Mouse (Mus musculus) G1E (cell line): ENCODE measurements around the gene Ube2k.

Experiments
- CTCF ChIP-seq: IDR thresholded peaks from 2 replicates; pipeline ENCODE4 v1.5.1; 2012; ENCODE audit warnings: low read depth, low read length, inconsistent platforms, mixed read lengths
- GATA1 ChIP-seq: IDR thresholded peaks from 2 replicates; pipeline ENCODE4 v1.6.1; 2012; ENCODE audit warnings: borderline replicate concordance, low read length, inconsistent platforms, mixed read lengths
- GATA2 ChIP-seq: IDR thresholded peaks from 2 replicates; pipeline ENCODE4 v1.6.1; 2012; ENCODE audit warnings: low read depth, low read length, inconsistent platforms, borderline replicate concordance
- POLR2AphosphoS5 ChIP-seq: IDR thresholded peaks from 2 replicates; pipeline ENCODE4 v1.6.1; 2012; ENCODE audit warnings: low read depth, low read length, inconsistent platforms; ENCODE audit not compliant: insufficient replicate concordance
- TAL1 ChIP-seq: conservative IDR thresholded peaks from 2 replicates; pipeline ENCODE4 v1.6.1; 2012; ENCODE audit warnings: low read depth, low read length, inconsistent platforms, mixed read lengths

DNA sequence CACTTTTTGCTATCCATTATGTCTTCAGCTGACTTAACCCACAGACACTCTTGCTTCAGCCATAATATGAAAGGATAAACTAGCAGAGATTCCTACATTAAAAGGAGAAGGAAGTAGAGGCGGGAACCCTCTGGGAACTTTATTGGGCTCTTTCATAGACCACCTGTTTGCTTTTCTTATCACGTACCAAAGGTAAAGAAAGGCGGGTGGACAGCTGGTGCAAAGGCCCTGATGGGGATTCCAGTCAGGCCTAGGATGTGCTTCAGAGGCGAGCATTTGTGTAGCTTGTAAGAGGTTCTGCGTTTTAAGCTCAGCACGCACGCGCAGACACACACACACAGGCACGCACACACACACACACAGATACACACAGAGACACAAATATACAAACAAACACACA lies 35.6 kb upstream of the Ube2k start:
- TF ChIP-seq TAL1 (no peak), GATA1 (no peak), CTCF (no peak), POLR2AphosphoS5 (no peak), GATA2 (no peak)
